Mouse (Mus musculus): ENCODE results near the gene Gm42372.
"Not testable (repeated sequence)": the region's sequence is repeated elsewhere in the genome, so short reads cannot be mapped to it uniquely, and the experiment has no call there.

Gm42372 gene

DNA sequence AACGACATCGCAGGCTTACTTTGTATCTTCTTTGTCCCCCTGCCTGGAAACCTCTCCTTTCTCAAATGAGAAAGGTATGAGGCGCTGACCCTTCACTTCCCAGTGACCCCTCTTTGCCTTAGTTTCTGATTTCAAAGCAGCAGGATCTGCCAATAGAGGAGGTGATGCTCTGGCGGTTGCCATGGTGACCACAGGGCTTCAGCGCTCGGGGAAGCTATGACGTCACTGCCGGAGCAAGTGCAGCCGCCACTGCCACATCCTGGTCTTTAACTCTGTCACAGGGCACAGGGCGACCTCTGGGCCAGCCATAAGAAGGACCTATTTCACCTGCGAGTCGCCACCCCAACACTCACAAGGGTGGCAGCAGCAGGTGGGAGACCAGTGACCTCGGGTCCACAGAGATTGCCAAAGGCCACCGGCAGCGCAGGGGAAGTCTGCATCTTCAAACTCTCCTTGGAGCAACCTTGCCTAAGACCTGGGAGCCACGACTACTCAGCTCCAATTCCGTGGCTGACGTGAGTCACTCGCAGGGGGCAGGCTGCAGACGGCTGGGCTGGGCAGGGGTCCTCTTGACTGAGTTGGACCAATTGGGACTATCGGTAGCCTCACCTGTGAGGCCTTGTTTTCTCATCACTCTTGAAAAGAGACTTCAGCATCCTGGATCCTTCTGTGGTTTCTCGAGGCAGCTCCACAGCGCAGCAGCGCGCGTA, at the start of gene Gm42372:
Gene Gm42372 (plus strand): TSS at position 228 of the 710 bp plus-strand sequence.
- peak; percentile 88 to 89 for DNase-seq (ENCODE audit: low spot score in 2 of 2)

DNA sequence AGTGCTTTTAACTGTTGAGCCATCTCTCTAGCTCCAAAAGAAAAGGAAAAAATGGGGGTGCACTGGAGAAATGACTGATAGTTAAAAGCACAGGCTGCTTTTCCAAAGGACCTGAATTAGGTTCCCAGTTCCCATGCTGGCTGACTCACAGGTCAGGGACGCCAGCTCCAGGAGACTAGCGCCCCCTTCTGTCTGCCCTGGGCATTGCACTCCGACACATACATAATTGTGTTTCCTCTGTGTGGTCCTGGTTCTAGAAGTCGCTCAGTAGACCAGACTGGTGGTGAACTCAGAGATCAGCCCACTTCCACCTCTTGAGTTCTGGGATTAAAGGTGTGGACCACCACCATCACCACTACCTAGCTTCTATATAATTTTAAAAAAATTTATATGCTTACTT, 45.6 kb upstream of the Gm42372 start:
- no peak for DNase-seq (ENCODE audit: low spot score in 2 of 2)

DNA sequence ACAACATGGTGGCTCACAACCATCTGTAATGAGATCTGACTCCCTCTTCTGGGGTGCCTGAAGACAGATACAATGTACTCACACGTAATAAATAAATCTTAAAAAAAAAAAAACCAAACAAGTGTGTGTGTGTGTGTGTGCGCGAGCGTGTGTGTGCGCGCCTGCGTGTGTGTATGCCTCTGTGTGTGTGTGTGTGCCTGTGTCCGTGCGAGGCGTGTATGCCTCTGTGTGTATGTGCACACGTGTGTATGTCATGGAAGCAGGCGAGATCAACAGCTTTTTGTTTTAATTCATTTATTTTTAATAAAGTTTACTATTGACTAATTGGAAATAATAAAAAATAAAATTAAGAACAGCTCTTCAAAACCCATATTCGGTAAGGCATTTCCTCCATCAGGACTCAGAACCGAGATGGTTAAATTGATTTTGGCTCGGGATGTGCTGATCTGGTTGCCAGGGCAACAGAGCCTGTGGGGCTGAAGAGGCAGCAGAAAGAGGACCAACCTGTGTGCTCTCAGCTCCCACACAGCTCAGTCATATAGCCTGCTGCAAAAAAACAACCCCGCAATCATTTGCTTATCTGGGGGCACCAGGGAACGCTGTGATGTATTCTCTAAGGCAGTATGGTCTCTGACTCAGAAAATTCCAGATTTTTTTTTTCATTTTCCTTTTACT, 44.6 kb upstream of the Gm42372 start:
- peak in 1 of 2 experiments; percentile 66 for DNase-seq (ENCODE audit: low spot score in 2 of 2)

DNA sequence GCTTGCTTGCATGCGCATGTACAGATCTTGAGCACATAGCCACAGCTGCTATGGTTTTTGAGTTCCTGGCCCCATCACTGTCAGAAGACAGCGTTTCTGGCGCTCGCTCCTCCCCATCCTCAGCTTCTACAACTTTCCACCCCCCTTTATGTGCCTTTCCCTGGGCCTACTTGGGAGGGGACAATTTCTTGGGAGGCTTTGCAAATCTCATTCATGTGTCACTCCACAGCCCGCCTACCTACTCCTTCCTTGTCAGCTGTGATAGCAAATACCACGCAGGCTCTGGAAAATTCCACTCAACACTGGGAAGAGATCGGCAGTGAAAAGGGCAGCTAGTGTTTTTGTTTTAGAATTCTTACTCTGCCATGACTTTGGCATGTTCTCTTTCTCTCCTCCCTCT, 42.6 kb upstream of the Gm42372 start:
- DNase-seq (ENCODE audit: low spot score in 2 of 2), result no peak

DNA sequence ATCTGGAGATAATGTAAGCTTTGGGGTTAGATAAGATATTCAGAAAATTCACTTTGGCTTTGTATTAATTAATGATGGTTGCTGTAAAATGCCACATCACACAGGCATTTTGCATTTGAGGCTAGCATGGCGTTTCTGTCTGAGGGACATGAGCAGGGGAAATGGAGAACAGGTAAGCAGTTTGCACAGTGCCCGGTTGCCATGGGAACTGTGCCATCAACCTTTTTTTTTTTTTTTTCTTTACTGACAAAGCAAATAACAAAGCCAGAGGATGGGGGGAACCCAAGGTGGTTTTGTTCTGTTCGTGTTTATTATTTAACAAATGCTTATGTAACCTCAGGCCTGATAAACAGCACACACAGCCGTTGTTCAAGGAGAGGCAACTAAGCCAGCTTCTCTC, 40.0 kb upstream of the Gm42372 start:
- DNase-seq (ENCODE audit: low spot score in 2 of 2), result no peak

DNA sequence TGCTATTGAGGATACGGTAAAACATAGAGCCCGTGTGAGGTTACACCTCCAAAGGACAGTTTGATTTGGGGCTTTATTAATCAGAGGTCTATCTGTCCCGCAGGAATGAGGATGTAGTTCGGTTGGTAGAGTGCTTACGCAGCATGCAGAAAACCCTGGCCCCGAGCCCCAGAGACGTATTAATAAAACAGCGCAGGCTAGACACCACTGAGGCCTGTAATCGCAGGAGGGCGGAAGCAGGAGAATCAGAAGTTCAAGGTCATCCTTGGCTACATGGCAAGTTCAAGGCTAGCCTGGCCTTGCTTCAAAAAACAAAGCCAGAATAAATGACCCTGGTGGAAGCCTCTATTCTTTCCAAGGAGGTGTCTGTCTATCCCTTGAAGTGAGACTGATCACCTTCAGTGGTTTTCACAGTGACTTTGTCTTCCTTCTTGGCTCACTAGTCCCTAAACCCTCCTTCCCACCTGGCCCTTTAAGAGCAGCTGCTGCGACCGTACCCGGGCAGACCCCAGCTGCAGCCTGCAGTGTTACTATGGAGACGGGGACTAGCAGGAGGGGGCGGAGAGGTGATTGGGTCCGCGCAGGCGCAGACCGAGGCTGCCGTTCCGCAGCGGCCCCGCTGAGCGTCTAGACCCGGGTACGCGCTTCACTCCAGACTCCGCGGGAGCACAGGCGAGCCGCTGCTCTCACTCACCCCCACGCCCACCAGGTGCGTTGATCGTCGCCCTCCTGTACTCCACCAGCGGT, 38.7 kb upstream of the Gm42372 start, which contains the start of gene Pnmal2:
Gene Pnmal2 (plus strand): TSS at position 622 of the 747 bp plus-strand sequence.
- peak; percentile 88 to 90 for DNase-seq (ENCODE audit: low spot score in 2 of 2)

DNA sequence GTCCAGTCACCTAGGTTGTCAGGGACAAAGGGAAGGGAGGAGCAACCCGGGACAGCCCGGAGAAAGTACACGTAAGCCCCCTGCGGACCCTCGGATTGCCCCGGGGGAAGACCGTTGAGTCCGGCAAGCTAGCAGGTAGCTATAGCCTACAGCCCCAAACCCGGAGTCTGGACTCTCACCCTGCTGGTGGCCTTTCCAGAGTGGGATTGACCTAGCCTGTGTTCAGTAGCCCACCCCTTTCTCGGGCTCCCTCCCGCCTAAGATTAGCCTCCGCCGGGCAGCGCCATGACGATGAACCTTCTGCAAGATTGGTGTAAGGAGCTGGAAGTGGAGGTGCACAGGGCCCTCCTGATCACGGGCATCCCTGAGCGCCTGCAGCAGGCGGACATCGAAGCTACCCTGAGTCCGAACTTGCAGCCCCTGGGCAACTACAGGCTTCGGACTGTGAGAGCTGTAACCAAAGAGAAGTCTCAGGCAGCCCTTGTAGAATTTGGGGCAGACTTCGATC, 38.0 kb upstream of the Gm42372 start:
- no peak for DNase-seq (ENCODE audit: low spot score in 2 of 2)

DNA sequence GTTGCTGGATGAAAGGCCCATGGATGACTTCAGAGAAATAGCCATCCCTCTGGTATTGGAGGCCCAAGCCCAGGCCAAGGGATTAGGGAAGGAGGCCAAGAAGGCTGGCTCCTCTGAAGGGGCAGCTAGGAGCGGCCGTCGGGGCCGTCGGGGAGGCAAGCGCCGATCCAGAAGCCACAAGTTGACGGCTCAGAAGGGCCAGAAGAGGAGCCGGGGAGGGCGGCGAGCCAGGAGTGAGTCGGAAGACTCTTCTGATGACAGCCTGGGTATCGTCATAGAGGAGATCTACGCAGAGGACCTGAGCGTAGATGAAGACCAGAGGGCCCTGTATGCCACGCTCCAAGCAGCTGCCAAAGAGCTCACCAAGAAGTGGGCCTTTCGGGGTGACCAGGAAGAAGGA, 37.5 kb upstream of the Gm42372 start:
- DNase-seq (ENCODE audit: low spot score in 2 of 2), result no peak

DNA sequence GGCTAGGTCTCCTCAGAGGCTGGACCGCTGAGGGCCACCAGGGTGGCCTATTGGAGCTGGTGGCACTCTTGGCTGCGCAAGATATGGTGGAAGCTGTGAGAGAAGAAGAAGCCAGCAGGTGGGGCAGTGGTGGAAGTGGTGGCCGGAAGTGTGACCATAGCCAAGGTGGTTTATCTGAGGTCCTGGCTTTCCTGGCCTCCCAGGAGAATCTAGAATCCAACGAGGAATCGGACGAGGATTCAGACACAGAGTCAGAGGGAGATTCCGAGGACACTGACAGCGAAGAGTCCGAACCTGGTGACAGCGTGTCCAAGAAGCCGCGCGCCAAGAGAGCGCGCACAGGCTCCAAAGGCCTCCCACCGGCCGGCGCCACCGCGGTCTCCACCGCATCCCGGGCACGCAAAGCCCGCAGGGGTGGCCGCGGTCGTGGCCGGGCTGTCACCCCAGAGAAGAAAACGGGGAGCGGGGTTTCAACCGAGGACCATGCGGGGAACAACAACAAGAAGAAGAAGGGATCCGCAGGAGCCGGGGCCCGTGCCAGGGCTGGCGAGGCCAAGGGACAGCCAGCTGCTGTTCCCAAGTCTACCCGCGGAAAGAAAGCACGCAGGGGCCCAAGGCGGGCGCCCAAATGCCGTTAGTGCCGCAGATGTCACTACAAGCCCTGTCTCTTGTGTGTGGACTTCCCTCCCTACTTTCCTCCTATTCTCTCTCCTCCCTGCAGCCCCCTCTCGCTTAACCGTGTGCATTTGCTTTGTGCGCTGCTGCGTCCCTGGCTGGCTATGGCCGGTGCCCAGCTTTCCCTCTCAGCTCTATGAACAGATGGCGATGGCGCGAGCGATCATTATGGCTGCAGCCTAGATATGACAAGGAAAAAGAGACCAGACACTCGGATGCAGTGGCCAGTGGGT, 36.2 kb upstream of the Gm42372 start:
- DNase-seq (ENCODE audit: low spot score in 2 of 2), result no peak

DNA sequence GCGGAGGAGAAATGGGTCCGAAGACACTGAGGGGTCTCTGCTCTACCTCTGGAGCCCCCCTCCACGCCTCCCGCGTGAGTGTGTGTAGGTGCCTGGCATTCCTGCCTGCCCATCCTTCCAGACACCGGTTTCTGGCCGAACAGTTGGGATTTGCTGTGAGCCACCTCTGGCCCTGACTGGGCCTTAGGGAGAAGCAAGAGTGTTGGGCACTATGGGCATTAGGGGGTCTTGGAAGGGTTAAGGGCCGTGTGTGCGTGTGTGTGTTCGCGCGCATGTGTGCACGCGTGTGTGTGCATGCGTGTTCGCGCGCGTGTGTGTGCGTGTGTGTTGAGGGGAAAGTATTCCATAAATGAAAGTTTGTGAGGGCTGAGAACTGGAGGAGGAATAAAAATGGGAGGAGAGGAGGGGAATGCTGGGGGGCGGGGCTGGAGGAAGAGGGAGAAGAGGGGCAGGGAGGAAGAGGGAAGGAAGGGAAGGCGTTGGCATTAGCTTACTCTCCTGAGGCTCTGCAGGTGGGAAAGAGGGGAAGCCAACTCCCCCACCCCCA, 35.5 kb upstream of the Gm42372 start:
- DNase-seq (ENCODE audit: low spot score in 2 of 2), result no peak

DNA sequence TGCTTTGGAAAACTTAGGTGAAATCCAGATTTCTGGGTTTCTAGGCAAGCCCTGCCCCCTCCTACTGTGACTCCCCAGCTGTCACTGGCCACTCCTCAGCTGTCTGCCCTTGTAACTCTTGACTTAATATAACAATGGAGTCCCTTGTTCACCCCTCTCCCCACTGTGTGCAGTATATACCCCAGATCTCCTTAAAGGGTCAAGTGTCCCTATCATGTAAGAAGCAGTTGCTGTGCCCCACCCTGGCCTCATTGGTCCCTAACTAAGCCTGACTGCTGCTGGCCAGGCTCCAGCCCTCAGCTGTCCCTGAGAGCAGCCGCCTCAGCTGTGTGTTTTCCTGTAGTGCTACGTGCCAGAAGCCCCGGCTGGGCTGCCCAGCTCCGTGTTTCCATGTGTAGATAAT, 34.9 kb upstream of the Gm42372 start:
- DNase-seq (ENCODE audit: low spot score in 2 of 2), result no peak

DNA sequence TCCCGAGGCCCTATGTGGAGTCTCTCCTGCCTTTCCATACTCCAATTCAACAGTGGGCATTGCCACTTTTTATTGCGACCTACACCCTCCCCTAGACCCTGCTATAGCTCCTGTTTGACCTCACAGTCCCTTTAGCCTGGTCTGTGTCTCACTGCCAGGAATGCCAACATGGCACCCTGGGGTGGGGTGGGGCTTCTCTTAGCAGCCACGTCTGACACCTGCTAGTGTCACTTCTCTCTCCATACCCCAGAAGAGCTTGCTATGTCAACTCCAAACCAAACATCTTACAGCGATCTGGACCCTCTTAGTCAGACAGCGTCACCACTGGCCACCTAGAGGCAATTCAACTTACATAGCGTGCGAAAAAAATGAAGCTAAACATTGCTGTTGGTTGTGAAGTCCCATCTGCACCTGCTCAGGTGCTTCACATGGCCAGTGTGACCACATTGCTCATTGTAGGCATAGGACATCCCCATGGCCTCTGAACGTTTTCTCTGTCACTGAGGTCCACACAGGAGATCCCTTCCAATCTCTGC, 33.9 kb upstream of the Gm42372 start:
- DNase-seq (ENCODE audit: low spot score in 2 of 2), result no peak

DNA sequence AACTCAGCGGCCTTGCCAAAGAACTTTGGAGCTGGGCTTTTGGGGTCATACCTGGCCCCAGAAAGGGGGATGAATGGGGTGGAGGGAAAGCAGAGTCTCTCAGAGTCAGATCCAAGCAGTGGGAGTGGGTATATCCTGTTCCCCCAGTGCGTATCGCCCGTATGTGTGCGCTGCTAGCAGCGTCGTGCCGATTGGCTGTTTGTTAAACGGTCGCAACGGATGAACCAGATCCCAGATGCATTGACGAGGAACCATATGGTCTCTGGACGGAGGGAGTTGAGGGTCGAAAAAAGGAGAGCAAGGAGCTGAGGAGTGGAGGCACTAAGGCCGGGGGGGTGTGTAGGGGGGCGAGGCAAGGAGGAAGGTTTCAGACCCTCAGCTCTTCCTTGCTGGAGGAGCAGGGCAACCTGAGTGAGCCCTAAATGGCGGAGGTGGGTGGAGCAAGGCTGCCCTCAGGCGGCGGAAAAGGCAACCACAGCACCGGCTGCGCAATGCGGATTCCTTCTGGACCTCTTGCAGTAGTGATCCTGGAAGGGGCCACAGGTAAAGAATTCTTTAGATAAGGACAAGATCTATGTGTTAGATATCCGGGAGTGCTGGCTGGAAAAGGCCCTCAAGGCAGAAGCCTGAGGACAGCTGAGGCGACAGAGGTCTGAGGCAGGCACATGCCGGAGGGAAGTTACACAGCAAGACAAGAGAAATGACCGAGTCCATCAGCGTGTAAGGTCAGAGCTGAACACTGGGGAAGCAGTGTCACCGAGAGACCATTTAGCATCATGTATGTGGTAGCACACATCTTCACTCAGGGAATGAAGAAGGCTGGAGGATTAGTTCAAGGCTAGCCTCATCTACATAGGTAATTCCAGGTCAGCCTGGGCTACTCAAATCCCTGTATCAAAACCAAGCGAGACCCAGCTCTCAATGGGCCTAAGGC, 32.7 kb upstream of the Gm42372 start:
- DNase-seq (ENCODE audit: low spot score in 2 of 2), result peak in 1 of 2 experiments; percentile 82

DNA sequence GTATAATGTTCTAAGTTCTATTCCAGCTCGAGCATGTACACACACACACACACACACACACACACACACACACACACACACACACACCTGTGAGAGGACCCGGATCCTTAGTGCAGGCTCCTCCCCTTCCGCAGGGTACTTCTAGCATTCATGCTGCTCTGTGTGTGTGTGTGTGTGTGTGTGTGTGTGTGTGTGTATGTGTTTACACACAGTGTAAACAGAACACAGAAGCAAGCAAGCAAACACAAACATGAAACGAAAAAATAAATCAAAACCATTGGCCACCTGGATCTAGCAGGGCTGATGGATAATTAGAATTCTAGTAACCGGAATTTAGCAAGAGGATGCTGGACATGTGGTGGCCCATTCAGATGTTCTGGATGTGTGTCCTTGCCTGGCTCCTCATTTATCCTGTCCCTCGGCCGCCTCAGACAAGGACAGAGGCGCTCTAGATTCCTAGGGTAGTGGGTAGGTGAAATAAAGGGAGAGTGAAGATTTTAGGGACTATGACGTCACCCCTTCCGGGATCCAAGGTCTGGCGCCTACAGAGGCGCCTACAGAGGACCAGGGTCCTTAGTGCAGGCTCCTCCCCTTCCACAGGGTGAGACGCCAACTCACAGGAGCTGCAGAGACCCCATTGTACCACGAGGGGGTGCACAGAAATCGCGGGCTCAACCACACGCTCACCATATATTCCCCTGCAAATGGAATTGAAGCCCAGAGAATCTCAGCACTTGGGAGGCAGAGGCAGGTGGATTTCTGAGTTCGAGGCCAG, 31.8 kb upstream of the Gm42372 start:
- peak; percentile 79 to 84 for DNase-seq (ENCODE audit: low spot score in 2 of 2)

DNA sequence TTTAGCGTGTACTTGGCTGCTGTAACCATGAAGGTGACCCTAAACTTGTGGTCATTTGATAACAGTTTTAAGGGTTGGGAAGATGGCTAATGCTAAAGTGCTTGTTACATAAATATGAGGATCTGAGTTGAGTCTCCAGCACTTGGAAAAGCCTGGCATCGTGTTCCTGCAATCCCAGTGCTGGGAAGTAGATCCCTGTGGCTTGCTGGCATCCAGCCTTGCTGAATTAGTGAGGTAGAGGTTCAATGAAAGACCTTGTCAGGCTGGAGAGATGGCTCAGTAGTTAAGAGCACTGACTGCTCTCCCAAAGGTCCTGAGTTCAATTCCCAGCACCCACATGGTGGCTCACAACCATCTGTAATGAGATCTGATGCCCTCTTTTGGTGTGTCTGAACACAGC, 29.1 kb upstream of the Gm42372 start:
- DNase-seq (ENCODE audit: low spot score in 2 of 2), result not testable (repeated sequence)

DNA sequence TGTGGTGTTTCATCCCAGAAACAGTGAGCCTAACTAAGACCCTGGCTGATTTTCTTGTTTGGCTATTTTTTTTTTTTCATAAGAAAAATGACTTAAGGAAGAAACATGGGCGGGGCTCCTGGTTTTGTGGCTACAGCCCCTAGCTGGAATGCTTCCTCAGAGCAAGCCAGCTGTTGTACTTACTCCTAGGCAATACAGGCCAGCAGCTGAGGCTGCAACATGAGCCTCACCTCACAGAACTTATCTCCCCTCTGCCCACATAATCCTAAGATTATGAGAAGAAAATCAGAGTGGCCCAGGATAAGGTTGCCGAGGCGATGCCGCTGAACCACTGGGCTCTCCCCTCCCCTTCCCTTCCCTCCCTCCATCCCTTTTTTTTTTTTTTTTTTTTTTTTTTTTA, 27.2 kb upstream of the Gm42372 start:
- no peak for DNase-seq (ENCODE audit: low spot score in 2 of 2)

DNA sequence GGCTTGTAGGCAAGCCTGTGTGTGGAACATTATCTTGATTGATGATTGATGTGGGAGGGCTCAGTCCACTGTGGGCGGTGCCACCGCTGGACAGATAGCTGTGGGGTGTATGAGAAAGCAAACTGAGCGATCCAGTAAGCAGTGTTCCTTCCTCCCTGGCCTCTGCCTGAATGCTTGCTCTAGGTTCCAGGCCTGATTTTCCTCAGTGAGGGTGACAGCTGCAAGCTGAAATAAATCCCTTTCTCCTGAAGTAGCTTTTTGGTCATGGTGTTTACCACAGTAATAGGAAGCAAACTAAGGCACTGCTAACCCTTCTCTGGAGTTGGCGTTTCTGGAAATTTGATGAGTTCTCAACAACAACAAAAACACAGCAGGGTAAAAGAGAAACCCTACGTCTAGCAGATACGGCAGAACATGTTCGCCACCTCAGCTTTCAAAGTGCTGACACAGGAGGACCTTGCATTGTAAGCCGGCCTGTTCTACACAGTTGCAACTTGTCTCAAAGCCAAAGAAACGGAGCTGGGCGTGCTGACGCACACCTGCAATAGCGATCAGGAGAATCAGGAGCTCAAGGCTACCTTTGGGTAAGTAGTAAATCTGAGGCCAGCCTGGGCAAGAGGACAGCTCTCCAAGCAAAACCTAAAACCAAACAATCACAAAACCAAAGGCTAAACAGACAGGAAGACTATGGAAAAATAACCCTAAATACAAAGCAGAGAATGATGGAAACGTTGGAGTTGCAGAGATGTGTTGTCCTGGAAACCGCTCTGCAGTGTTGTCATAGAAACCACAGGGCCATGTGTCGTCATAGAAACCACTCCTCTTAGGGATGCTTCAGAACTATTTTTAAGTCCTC, 26.2 kb upstream of the Gm42372 start:
- no peak for DNase-seq (ENCODE audit: low spot score in 2 of 2)

All from frontal cortex, postnatal 10 days (tissue).